8 mouse cellular contexts compared by ENCODE assay signal in genomic region chr9:44479628-44480428, GRCm38 (mm10). TPM values are rescaled to one million over a fixed set of nuclear protein-coding genes. Genes with fewer than 3 reads are reported as not detected.
DNase-seq lines count a peak whose midpoint lies in the region; ATAC-seq and TF ChIP-seq lines count a peak whose summit lies in the region.

No protein-coding gene starts in this region.

- H3K4me2 ChIP-seq in heart, embryonic 14.5 days (ENCODE audit: low read length) = peak overlapping the region; percentile 99
- H3K4me2 ChIP-seq in liver, embryonic 12.5 days = peak overlapping the region; percentile 91
- H3K4me2 ChIP-seq in myocyte (ENCODE audit: low read depth) = peak overlapping the region; percentile 100
- H3K4me2 ChIP-seq in stomach, embryonic 16.5 days (ENCODE audit: low read depth, low read length) = peak overlapping the region; percentile 88

- peak; percentile 97 for DNase-seq in brain, embryonic 14.5 days (ENCODE audit: low read depth)
- DNase-seq in kidney, postnatal 10 days = peak; percentile 92

- H3K36me3 ChIP-seq in erythroblast, embryonic 14.5 days (ENCODE audit: control insufficient read depth) = no peaks in the 10 kb centered on the region
- no peaks in the 10 kb centered on the region for H3K36me3 ChIP-seq in heart, embryonic 14.5 days (ENCODE audit: control insufficient read depth, insufficient read depth, low read length)
- H3K36me3 ChIP-seq in liver, embryonic 12.5 days = no peaks in the 10 kb centered on the region
- no peaks in the 10 kb centered on the region for H3K36me3 ChIP-seq in myocyte (ENCODE audit: control insufficient read depth, insufficient read depth)
- no peaks in the 10 kb centered on the region for H3K36me3 ChIP-seq in stomach, embryonic 16.5 days (ENCODE audit: control insufficient read depth, insufficient read depth, low read length)

- H3K4me3 ChIP-seq in erythroblast, embryonic 14.5 days (replicated peaks) = peak overlapping the region; percentile 48
- H3K4me3 ChIP-seq in heart, embryonic 14.5 days (ENCODE audit: control insufficient read depth in 1 of 2, insufficient read depth in 1 of 2, low read depth in 1 of 2, low read length in 2 of 2) = peak overlapping the region; percentile 61 to 66
- peak overlapping the region; percentile 59 for H3K4me3 ChIP-seq in liver, embryonic 12.5 days
- H3K4me3 ChIP-seq in myocyte = peak overlapping the region; percentile 72
- peak overlapping the region; percentile 93 for H3K4me3 ChIP-seq in stomach, embryonic 16.5 days (replicated peaks; ENCODE audit: low read length)

- no peak overlapping the region for H3ac ChIP-seq in myocyte (ENCODE audit: control insufficient read depth, insufficient read length)

- peak; percentile 58 for ATAC-seq in CD4-positive, CD25-positive, alpha-beta regulatory T cell, adult 4 months
- ATAC-seq in heart, embryonic 14.5 days (ENCODE audit: insufficient number of reproducible peaks, insufficient read depth, low FRiP score, low read depth) = peak; percentile 31; the same call in 1 of the 2 replicates
- peak; percentile 48 for ATAC-seq in liver, embryonic 12.5 days
- peak; percentile 63 for ATAC-seq in stomach, embryonic 16.5 days (ENCODE audit: insufficient read depth, low FRiP score)

- H3K27ac ChIP-seq in heart, embryonic 14.5 days (replicated peaks in 1 of 2; ENCODE audit: control insufficient read depth in 1 of 2, insufficient read depth in 1 of 2, low read depth in 2 of 2, low read length in 2 of 2) = peak overlapping the region; percentile 90 to 98
- peak overlapping the region; percentile 78; the same call in 1 of the 2 replicates for H3K27ac ChIP-seq in liver, embryonic 12.5 days
- peak overlapping the region; percentile 100 for H3K27ac ChIP-seq in stomach, embryonic 16.5 days (ENCODE audit: low read length)

- 0% methylated on average over 26 of the region's 26 CpGs for WGBS in heart, embryonic 14.5 days
- 1% methylated on average over 26 of the region's 26 CpGs for WGBS in liver, embryonic 12.5 days (ENCODE audit: insufficient replicate concordance)
- under 1% methylated on average over 26 of the region's 26 CpGs for WGBS in stomach, embryonic 16.5 days

- H3K79me2 ChIP-seq in myocyte (ENCODE audit: control insufficient read depth, insufficient read depth) = peaks cover 21% of the 10 kb centered on the region

- H3K4me1 ChIP-seq in erythroblast, embryonic 14.5 days (ENCODE audit: control insufficient read depth) = peaks cover 28% of the 10 kb centered on the region
- peaks cover 10 to 34% of the 10 kb centered on the region in 2 experiments for H3K4me1 ChIP-seq in heart, embryonic 14.5 days (ENCODE audit: control insufficient read depth in 2 of 2, insufficient read depth in 2 of 2, low read length in 2 of 2)
- peaks cover 58% of the 10 kb centered on the region for H3K4me1 ChIP-seq in liver, embryonic 12.5 days
- H3K4me1 ChIP-seq in stomach, embryonic 16.5 days (ENCODE audit: control insufficient read depth, insufficient read depth, low read length) = peaks cover 27% of the 10 kb centered on the region

- H3K9ac ChIP-seq in heart, embryonic 14.5 days (ENCODE audit: low read length) = peak overlapping the region; percentile 89
- H3K9ac ChIP-seq in liver, embryonic 12.5 days = peak overlapping the region; percentile 50
- peak overlapping the region; percentile 93 for H3K9ac ChIP-seq in stomach, embryonic 16.5 days (ENCODE audit: low read length)

- TF ChIP-seq CTCF in brain, embryonic 14.5 days (IDR thresholded peaks at IDR 0.05; ENCODE audit: borderline replicate concordance, extremely low read depth, insufficient read depth, insufficient read length) = peak; percentile 95

- H3K9me3 ChIP-seq in erythroblast, embryonic 14.5 days (ENCODE audit: control insufficient read depth, low read length) = no peaks in the 10 kb centered on the region
- H3K9me3 ChIP-seq in heart, embryonic 14.5 days (ENCODE audit: control insufficient read depth, low read length) = no peaks in the 10 kb centered on the region
- H3K9me3 ChIP-seq in liver, embryonic 12.5 days (replicated peaks) = no peaks in the 10 kb centered on the region
- H3K9me3 ChIP-seq in stomach, embryonic 16.5 days (replicated peaks; ENCODE audit: control insufficient read depth, low read length) = no peaks in the 10 kb centered on the region

- peaks cover 77% of the 10 kb centered on the region for H3K27me3 ChIP-seq in erythroblast, embryonic 14.5 days (ENCODE audit: control insufficient read depth)
- H3K27me3 ChIP-seq in heart, embryonic 14.5 days (ENCODE audit: control insufficient read depth, insufficient read depth, low read length) = no peaks in the 10 kb centered on the region
- H3K27me3 ChIP-seq in liver, embryonic 12.5 days (replicated peaks) = peaks cover 70% of the 10 kb centered on the region
- H3K27me3 ChIP-seq in myocyte (ENCODE audit: control insufficient read depth, insufficient read depth, insufficient read length) = no peaks in the 10 kb centered on the region
- H3K27me3 ChIP-seq in stomach, embryonic 16.5 days (ENCODE audit: control insufficient read depth, insufficient read depth, low read length) = no peaks in the 10 kb centered on the region

- TF ChIP-seq POLR2A in brain, embryonic 14.5 days (IDR thresholded peaks at IDR 0.05; ENCODE audit: borderline replicate concordance, extremely low read depth, insufficient read depth, insufficient read length, poor library complexity, severe bottlenecking) = peak; percentile 15; the same call in 1 of the 2 replicates
- TF ChIP-seq POLR2A in myocyte (IDR thresholded peaks at IDR 0.05; ENCODE audit: insufficient read length, low read depth) = no peak

TF ChIP-seq in myocyte, 11 proteins besides CTCF, POLR2A, EP300 and RAD21:
- TF ChIP-seq TCF12 (IDR thresholded peaks at IDR 0.05; ENCODE audit: insufficient read depth, poor library complexity, severe bottlenecking) = no peak
- TF ChIP-seq MYOG (IDR thresholded peaks at IDR 0.05; ENCODE audit: control insufficient read depth in 1 of 3, insufficient read depth in 1 of 3, insufficient read length in 2 of 3, low read depth in 2 of 3) = peak in 1 of 3 experiments; percentile 3
- peak in 2 of 3 experiments; percentile 16 to 34 for TF ChIP-seq MYOD1 (IDR thresholded peaks at IDR 0.05; ENCODE audit: control insufficient read depth in 1 of 3, insufficient read length in 2 of 3, low read depth in 2 of 3)
- TF ChIP-seq TCF3 (IDR thresholded peaks at IDR 0.05; ENCODE audit: insufficient read length, low read depth) = no peak
- TF ChIP-seq USF1 (IDR thresholded peaks at IDR 0.05; ENCODE audit: low read depth) = no peak
- TF ChIP-seq POLR2AphosphoS2 (IDR thresholded peaks at IDR 0.05; ENCODE audit: insufficient read length, low read depth) = peak; percentile 44
- no peak for TF ChIP-seq CEBPB (IDR thresholded peaks at IDR 0.05; ENCODE audit: insufficient read depth, poor library complexity, severe bottlenecking)
- no peak for TF ChIP-seq E2F4 (IDR thresholded peaks at IDR 0.05; ENCODE audit: insufficient read depth)
- no peak for TF ChIP-seq REST (IDR thresholded peaks at IDR 0.05; ENCODE audit: insufficient read depth, insufficient read length)

RNA-seq across cellular contexts. Expression of gene Bcl9l, which starts 2.8 kb away (rescaled TPM):
- 10 to 100 TPM; 13.3 to 17.6 TPM for polyA plus RNA-seq in CD4-positive, CD25-positive, alpha-beta regulatory T cell, adult 4 months (2017; shearing (Covaris generic))
- 14.4 and 35.5 TPM in 2 replicates for polyA plus RNA-seq in brain, embryonic 14.5 days (2012; rRNA removed)
- 0.06 and 0.09 TPM in 2 replicates for polyA plus RNA-seq in erythroblast, embryonic 14.5 days (2012)
- 12.1 and 12.5 TPM in 2 replicates for polyA plus RNA-seq in heart, embryonic 14.5 days (2014; fragmentation: Nextera tagmentation; extraction: Ambion mirVana)
- polyA plus RNA-seq in liver, embryonic 12.5 days (2016; fragmentation: Nextera tagmentation; extraction: Ambion mirVana) = 2.5 and 2.7 TPM in 2 replicates
- 35.4 TPM for polyA plus RNA-seq in myocyte (2012; fragmentation: generic; extraction: Trizol)
- 9.0 and 10.6 TPM in 2 replicates for polyA plus RNA-seq in stomach, embryonic 16.5 days (2015; fragmentation: Nextera tagmentation; extraction: Ambion mirVana)

RNA-seq across cellular contexts. Expression of gene Upk2, which starts 25.1 kb away (rescaled TPM):
- not detected for polyA plus RNA-seq in CD4-positive, CD25-positive, alpha-beta regulatory T cell, adult 4 months (2017; shearing (Covaris generic))
- 0.08 TPM in 1 of 2 replicates, not detected in the other for polyA plus RNA-seq in brain, embryonic 14.5 days (2012; rRNA removed)
- not detected in 2 replicates for polyA plus RNA-seq in erythroblast, embryonic 14.5 days (2012)
- not detected in 2 replicates for polyA plus RNA-seq in heart, embryonic 14.5 days (2014; fragmentation: Nextera tagmentation; extraction: Ambion mirVana)
- polyA plus RNA-seq in liver, embryonic 12.5 days (2016; fragmentation: Nextera tagmentation; extraction: Ambion mirVana) = not detected in 2 replicates
- polyA plus RNA-seq in myocyte (2012; fragmentation: generic; extraction: Trizol) = not detected
- polyA plus RNA-seq in stomach, embryonic 16.5 days (2015; fragmentation: Nextera tagmentation; extraction: Ambion mirVana) = 31.1 and 39.0 TPM in 2 replicates

RNA-seq across cellular contexts. Expression of gene Foxr1, which starts 38.9 kb away (rescaled TPM):
- polyA plus RNA-seq in CD4-positive, CD25-positive, alpha-beta regulatory T cell, adult 4 months (2017; shearing (Covaris generic)) = under 1 TPM in 1 of 2 experiments, not detected in 1; 0.43 TPM
- not detected in 2 replicates for polyA plus RNA-seq in brain, embryonic 14.5 days (2012; rRNA removed)
- polyA plus RNA-seq in erythroblast, embryonic 14.5 days (2012) = not detected in 2 replicates
- polyA plus RNA-seq in heart, embryonic 14.5 days (2014; fragmentation: Nextera tagmentation; extraction: Ambion mirVana) = not detected in 2 replicates
- not detected in 2 replicates for polyA plus RNA-seq in liver, embryonic 12.5 days (2016; fragmentation: Nextera tagmentation; extraction: Ambion mirVana)
- not detected for polyA plus RNA-seq in myocyte (2012; fragmentation: generic; extraction: Trizol)
- not detected in 2 replicates for polyA plus RNA-seq in stomach, embryonic 16.5 days (2015; fragmentation: Nextera tagmentation; extraction: Ambion mirVana)

Comparison
In these comparisons a context has a peak if more than half of its experiments do, and no peak if none do; other contexts are left out.
1. Peak in every context shown above with its lines: DNase-seq, ATAC-seq, H3K4me3 ChIP-seq and H3K27ac ChIP-seq.
2. RNA of gene Upk2, which starts 25.1 kb away (polyA plus RNA-seq): 31.1 to 39.0 TPM in stomach, embryonic 16.5 days; not detected in heart, embryonic 14.5 days, not detected in liver, embryonic 12.5 days, 0.08 TPM in brain, embryonic 14.5 days, not detected in myocyte (single experiment), not detected in CD4-positive, CD25-positive, alpha-beta regulatory T cell, adult 4 months and not detected in erythroblast, embryonic 14.5 days; every median in the first group is over 10 times any median in the second.